18 mouse cellular contexts compared by ENCODE assay signal in genomic region chr10:84080236-84080635, GRCm38 (mm10).
"Had no signal": no experiment of that assay in that cellular context is flagged by ENCODE, and none has a peak within 500 bp of the region (broad histone marks: within the 10 kb centered on the region; RNA-seq: fewer than 3 reads in every experiment).

No protein-coding gene starts in this region.

- DNase-seq: lung, embryonic 14.5 days; lung, postnatal 10 days; lung, postnatal 4 days; midbrain, embryonic 14.5 days; retina, postnatal 1 day; right cerebral cortex, adult 18-20 months; right cerebral cortex, postnatal 25 days; right cerebral cortex, postnatal 4 days; spleen, adult 18-20 months; thymus, adult 18-20 months; thymus, postnatal 14 days; thymus, postnatal 36 days had no signal

- H3K9ac ChIP-seq: lung, embryonic 14.5 days; midbrain, embryonic 12.5 days; neural tube, embryonic 13.5 days; neural tube, embryonic 15.5 days had no signal

- H3K4me3 ChIP-seq: midbrain, embryonic 10.5 days; midbrain, embryonic 12.5 days; myocyte; neural tube, embryonic 13.5 days; neural tube, embryonic 15.5 days had no signal

- ATAC-seq: midbrain, embryonic 16.5 days had no signal

- H3K4me1 ChIP-seq: midbrain, embryonic 12.5 days; neural tube, embryonic 15.5 days had no signal

- H3K4me2 ChIP-seq: lung, embryonic 14.5 days; midbrain, embryonic 12.5 days; neural tube, embryonic 13.5 days; neural tube, embryonic 15.5 days had no signal

- H3K36me3 ChIP-seq: midbrain, embryonic 10.5 days; midbrain, embryonic 12.5 days; neural tube, embryonic 13.5 days; neural tube, embryonic 15.5 days had no signal

- H3K27ac ChIP-seq: midbrain, embryonic 12.5 days; neural tube, embryonic 13.5 days; neural tube, embryonic 15.5 days had no signal

- H3K27me3 ChIP-seq: midbrain, embryonic 12.5 days; neural tube, embryonic 13.5 days; neural tube, embryonic 15.5 days had no signal
